Mouse (Mus musculus) hindbrain, embryonic 11.5 days (tissue): Measurements from ENCODE around the gene Sf3b4. TPM values are rescaled to one million over a fixed set of nuclear protein-coding genes. Genes with fewer than 3 reads are reported as not detected.

Experiments
- ATAC-seq: fragments of 200-750 bp; cut with Nextera tagmentation; 2 replicates; pipeline ENCODE4 v1.8.0; 2017; ENCODE audit warnings: mild to moderate bottlenecking, moderate TSS enrichment, moderate library complexity; ENCODE audit not compliant: low FRiP score
- DNase-seq: peaks from one replicate; pipeline ENCODE4 v3.0.0-alpha.2; 2015; ENCODE audit warnings: low spot score
- H3K27ac ChIP-seq: fragments of 300-500 bp; sonication (generic); 2 replicates; pipeline ENCODE4 v1.5.1; 2014; ENCODE audit warnings: mild to moderate bottlenecking, low read depth, low read length
- H3K27me3 ChIP-seq: fragments of 300-500 bp; sonication (generic); 2 replicates; pipeline ENCODE4 v1.6.1; 2014; ENCODE audit warnings: mild to moderate bottlenecking, low read length, moderate library complexity, mixed read lengths; ENCODE audit not compliant: control insufficient read depth, insufficient read depth
- H3K36me3 ChIP-seq: fragments of 300-500 bp; sonication (generic); 2 replicates; pipeline ENCODE4 v1.6.1; 2014; ENCODE audit warnings: mild to moderate bottlenecking, low read length, moderate library complexity, mixed read lengths; ENCODE audit not compliant: control insufficient read depth, insufficient read depth
- H3K4me1 ChIP-seq: fragments of 300-500 bp; sonication (generic); replicated peaks from 2 replicates; pipeline ENCODE4 v1.6.1; 2014; ENCODE audit warnings: low read length, mixed read lengths; ENCODE audit not compliant: control insufficient read depth, insufficient read depth
- H3K4me2 ChIP-seq: fragments of 300-500 bp; sonication (generic); replicated peaks from 2 replicates; pipeline ENCODE4 v1.6.1; 2014; ENCODE audit warnings: mild to moderate bottlenecking, low read depth, low read length
- H3K4me3 ChIP-seq: fragments of 300-500 bp; sonication (generic); 2 replicates; pipeline ENCODE4 v1.5.1; 2014; ENCODE audit warnings: low read depth, low read length
- H3K9ac ChIP-seq: fragments of 300-500 bp; sonication (generic); 2 replicates; pipeline ENCODE4 v1.6.1; 2014; ENCODE audit warnings: low read depth, low read length
- H3K9me3 ChIP-seq: fragments of 300-500 bp; sonication (generic); 2 replicates; pipeline ENCODE4 v1.6.1; 2016; ENCODE audit warnings: low read length; ENCODE audit not compliant: control insufficient read depth
- WGBS: fragments of 180-500 bp; shearing (Covaris S2); extraction: QIAGEN DNeasy Blood & Tissue Kit; methylation state at CpG from one replicate; pipeline ENCODE4 v1.1.7; 2014; 5-methylcytosine and 5-hydroxymethylcytosine counted together
- polyA plus RNA-seq: library from polyadenylated mRNA; unstranded; fragments of >200 nt; fragmentation: Nextera tagmentation; extraction: Ambion mirVana; gene quantifications from 2 replicates; pipeline ENCODE4 v1.2.1, GENCODE M21; 2014

Gene Sf3b4
- polyA plus RNA-seq, 1 experiment from 2014 or later, result 187 TPM

- Histone ChIP-seq H3K4me2 (no peak overlapping the region), H3K4me1 (no peaks in the 10 kb centered on the region), H3K27ac (no peak overlapping the region), H3K27me3 (no peaks in the 10 kb centered on the region), H3K4me3 (no peak overlapping the region), H3K9me3 (no peaks in the 10 kb centered on the region), H3K36me3 (no peaks in the 10 kb centered on the region; the same call in 1 of the 2 replicates), H3K9ac (no peak overlapping the region)
- ATAC-seq (no peak), DNase-seq (no peak)
- WGBS, result 93% methylated on average over 5 of the region's 5 CpGs
Measured at GRCm38 (mm10) chr3:96152611-96153010, 19.5 kb upstream of the Sf3b4 start.

GRCm38 (mm10) chr3:96155501-96155900 is 16.6 kb upstream of the Sf3b4 start:
- H3K27me3 ChIP-seq, result no peaks in the 10 kb centered on the region
- ATAC-seq, result no peak
- no peak overlapping the region for H3K9ac ChIP-seq
- no peak overlapping the region for H3K27ac ChIP-seq
- no peaks in the 10 kb centered on the region; the same call in 1 of the 2 replicates for H3K36me3 ChIP-seq
- H3K9me3 ChIP-seq, result no peaks in the 10 kb centered on the region
- no peaks in the 10 kb centered on the region for H3K4me1 ChIP-seq
- H3K4me3 ChIP-seq, result no peak overlapping the region
- no peak for DNase-seq
- no peak overlapping the region for H3K4me2 ChIP-seq
- 86% methylated on average over 8 of the region's 8 CpGs for WGBS

- ATAC-seq, result no peak
- Histone ChIP-seq H3K9ac (no peak overlapping the region), H3K9me3 (no peaks in the 10 kb centered on the region), H3K4me2 (no peak overlapping the region), H3K4me3 (no peak overlapping the region), H3K4me1 (peaks cover 8% of the 10 kb centered on the region; the same call in 1 of the 2 replicates), H3K27me3 (peaks cover 3% of the 10 kb centered on the region; the same call in 1 of the 2 replicates), H3K36me3 (no peaks in the 10 kb centered on the region; the same call in 1 of the 2 replicates), H3K27ac (no peak overlapping the region)
- DNase-seq, result no peak
- WGBS, result 78% methylated on average over 4 of the region's 4 CpGs
Measured at GRCm38 (mm10) chr3:96159820-96160219, 12.3 kb upstream of the Sf3b4 start.

DNA sequence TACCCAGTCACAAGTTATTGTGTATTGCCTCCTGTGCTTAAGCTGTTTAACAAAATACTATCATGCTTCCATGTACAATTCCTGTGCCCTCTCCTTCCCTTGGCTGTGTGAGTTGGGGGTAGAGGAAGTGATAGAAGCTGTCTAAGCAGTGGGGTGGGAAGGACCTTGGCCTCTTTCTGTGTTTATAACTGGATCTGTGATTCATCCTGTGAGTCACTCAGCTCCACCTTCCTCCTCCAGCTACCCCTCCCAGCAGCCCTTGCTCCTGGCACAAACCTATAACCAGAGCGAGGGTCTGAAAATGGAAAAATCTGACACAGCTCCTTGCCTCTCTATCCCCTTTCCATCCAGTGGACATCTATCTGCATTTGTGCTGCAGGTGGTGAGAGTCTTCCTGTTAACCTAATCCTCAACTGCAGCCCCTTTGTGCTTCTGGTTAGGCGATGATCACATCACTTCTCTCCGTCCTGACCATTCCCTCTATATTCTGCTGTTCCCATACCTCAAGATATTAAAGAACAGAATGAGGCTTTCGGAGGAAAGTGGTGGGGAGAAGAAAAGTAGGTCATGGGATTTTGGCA is 11.8 kb upstream of the Sf3b4 start:
- no peak overlapping the region for H3K27ac ChIP-seq
- ATAC-seq, result no peak
- 63% methylated on average over 4 of the region's 4 CpGs for WGBS

GRCm38 (mm10) chr3:96160803-96161516 is 11.2 kb upstream of the Sf3b4 start:
- no peaks in the 10 kb centered on the region for H3K36me3 ChIP-seq
- peak overlapping the region; percentile 44; the same call in 1 of the 2 replicates for H3K9ac ChIP-seq
- peaks cover 3% of the 10 kb centered on the region; the same call in 1 of the 2 replicates for H3K27me3 ChIP-seq
- DNase-seq, result peak; percentile 60
- ATAC-seq, result peak; percentile 53; the same call in 1 of the 2 replicates
- H3K27ac ChIP-seq, result no peak overlapping the region
- peak overlapping the region; percentile 55 for H3K4me2 ChIP-seq
- WGBS, result under 1% methylated on average over 12 of the region's 12 CpGs
- peak overlapping the region; percentile 27 for H3K4me3 ChIP-seq
- H3K9me3 ChIP-seq, result no peaks in the 10 kb centered on the region
- H3K4me1 ChIP-seq, result peaks cover 8% of the 10 kb centered on the region; the same call in 1 of the 2 replicates

More for the DNA sequence above, 11.8 kb upstream of the Sf3b4 start:
- DNase-seq, result no peak
- Histone ChIP-seq H3K4me2 (no peak overlapping the region; the same call in 1 of the 2 replicates), H3K9me3 (no peaks in the 10 kb centered on the region), H3K4me3 (no peak overlapping the region), H3K27me3 (peaks cover 3% of the 10 kb centered on the region; the same call in 1 of the 2 replicates), H3K9ac (no peak overlapping the region), H3K36me3 (no peaks in the 10 kb centered on the region; the same call in 1 of the 2 replicates), H3K4me1 (peaks cover 8% of the 10 kb centered on the region; the same call in 1 of the 2 replicates)

- H3K27me3 ChIP-seq, result peaks cover 3% of the 10 kb centered on the region; the same call in 1 of the 2 replicates
- DNase-seq, result peak; percentile 31
- H3K4me3 ChIP-seq, result peak within 1 kb of the TSS; percentile 27
- H3K27ac ChIP-seq, result no peak within 1 kb of the TSS
- peaks cover 8% of the 10 kb centered on the region; the same call in 1 of the 2 replicates for H3K4me1 ChIP-seq
- no peak for ATAC-seq
- H3K36me3 ChIP-seq, result no peaks in the 10 kb centered on the region
- peak within 1 kb of the TSS; percentile 44 for H3K9ac ChIP-seq
- H3K9me3 ChIP-seq, result no peaks in the 10 kb centered on the region
- peak within 1 kb of the TSS; percentile 55 for H3K4me2 ChIP-seq
- WGBS, result 9% methylated on average over 16 of the region's 16 CpGs
Measured at GRCm38 (mm10) chr3:96161869-96162840, 10.0 kb upstream of the Sf3b4 start, which contains the start of gene Mtmr11. Gene Mtmr11, plus strand, starts transcription at chr3:96162004.

- WGBS, result 85% methylated on average over 6 of the region's 6 CpGs
- Histone ChIP-seq H3K4me1 (peaks cover 8% of the 10 kb centered on the region; the same call in 1 of the 2 replicates), H3K4me2 (no peak overlapping the region), H3K4me3 (no peak overlapping the region), H3K9ac (no peak overlapping the region), H3K27me3 (peaks cover 3% of the 10 kb centered on the region; the same call in 1 of the 2 replicates), H3K9me3 (no peaks in the 10 kb centered on the region), H3K36me3 (no peaks in the 10 kb centered on the region), H3K27ac (no peak overlapping the region)
- ATAC-seq (no peak), DNase-seq (no peak)
Measured at GRCm38 (mm10) chr3:96163040-96163439, 9.1 kb upstream of the Sf3b4 start.
